Mouse (Mus musculus) gastrocnemius, postnatal 10 days (tissue): ENCODE measurements at regions not wholly inside any gene's neighbourhood (a gene's known extent, or its start where the extent isn't known, plus 50 kb on each side); places are given as distances from the start of the nearest gene placed in this dataset.

ENCODE experiments used
- DNase-seq: peaks from one replicate; pipeline ENCODE4 v3.0.0; 2021; ENCODE audit warnings: mixed read lengths

- no peak for DNase-seq
Observed at GRCm38 (mm10) chr2:163138688-163139385, 51.2 kb upstream of the Gtsf1l start.

- DNase-seq, result no peak
Observed at GRCm38 (mm10) chr2:163142762-163143388, 55.2 kb upstream of the Gtsf1l start.

GRCm38 (mm10) chr2:163143413-163143812, 55.8 kb upstream of the Gtsf1l start:
- no peak for DNase-seq

GRCm38 (mm10) chr2:163146001-163146400, 56.9 kb upstream of the Tox2 start:
- DNase-seq, result no peak

- DNase-seq, result no peak
Observed at GRCm38 (mm10) chr2:163146481-163146880, 56.4 kb upstream of the Tox2 start.

- DNase-seq, result no peak
Observed at GRCm38 (mm10) chr2:163147381-163147780, 55.5 kb upstream of the Tox2 start.

GRCm38 (mm10) chr2:163151016-163151415, 51.9 kb upstream of the Tox2 start:
- no peak for DNase-seq

GRCm38 (mm10) chr2:163152340-163153033, 50.4 kb upstream of the Tox2 start:
- DNase-seq, result peak; percentile 51
